10 mouse cellular contexts compared by ENCODE assay signal in genomic region chr4:141073661-141074060, GRCm38 (mm10). TPM values are rescaled to one million over a fixed set of nuclear protein-coding genes. Genes with fewer than 3 reads are reported as not detected.
DNase-seq lines count a peak whose midpoint lies in the region; ATAC-seq lines count a peak whose summit lies in the region.
"Had no signal": no experiment of that assay in that cellular context is flagged by ENCODE, and none has a peak within 500 bp of the region (broad histone marks: within the 10 kb centered on the region; RNA-seq: fewer than 3 reads in every experiment).

No protein-coding gene starts in this region.

- H3K36me3 ChIP-seq in heart, embryonic 16.5 days (ENCODE audit: control insufficient read depth, insufficient read depth), result peaks cover 16% of the 10 kb centered on the region
- H3K36me3 ChIP-seq in intestine, embryonic 16.5 days (ENCODE audit: control insufficient read depth, insufficient read depth, low read length), result peaks cover 17% of the 10 kb centered on the region

- peak; percentile 21 for ATAC-seq in frontal cortex, adult (ENCODE audit: low TSS enrichment)
- peak; percentile 67 for ATAC-seq in heart, embryonic 16.5 days (replicated peaks; ENCODE audit: extremely low read depth, insufficient read depth, low FRiP score)
- no peak for ATAC-seq in intestine, embryonic 16.5 days

- peak overlapping the region; percentile 79 for H3K27ac ChIP-seq in heart, embryonic 16.5 days (ENCODE audit: low read length)
- H3K27ac ChIP-seq in intestine, embryonic 16.5 days (ENCODE audit: low read length), result no peak overlapping the region
- H3K27ac ChIP-seq: embryonic facial prominence, embryonic 12.5 days had no signal

- peaks cover 32% of the 10 kb centered on the region for H3K4me1 ChIP-seq in heart, embryonic 16.5 days (ENCODE audit: control insufficient read depth, insufficient read depth, low read length)
- peaks cover 11% of the 10 kb centered on the region for H3K4me1 ChIP-seq in intestine, embryonic 16.5 days (ENCODE audit: control insufficient read depth, insufficient read depth, low read length)

- no peak overlapping the region; the same call in 1 of the 2 replicates for H3K4me3 ChIP-seq in heart, embryonic 16.5 days (ENCODE audit: low read length)
- H3K4me3 ChIP-seq in intestine, embryonic 16.5 days (ENCODE audit: low read length), result no peak overlapping the region
- H3K4me3 ChIP-seq: embryonic facial prominence, embryonic 12.5 days had no signal

- DNase-seq in frontal cortex, postnatal 10 days (ENCODE audit: low spot score in 2 of 2), result no peak
- DNase-seq in cerebellum, postnatal 14 days, result peak; percentile 49 to 58
- peak; percentile 86 for DNase-seq in lung, postnatal 36 days
- DNase-seq in embryo, embryonic 10.5 days (ENCODE audit: low spot score), result no peak
- no peak for DNase-seq in thymus, postnatal 36 days

- no peaks in the 10 kb centered on the region for H3K27me3 ChIP-seq in heart, embryonic 16.5 days (ENCODE audit: control insufficient read depth, insufficient read depth, low read length)
- no peaks in the 10 kb centered on the region for H3K27me3 ChIP-seq in intestine, embryonic 16.5 days (replicated peaks; ENCODE audit: control insufficient read depth, insufficient read depth, low read length)
- H3K27me3 ChIP-seq: embryonic facial prominence, embryonic 12.5 days had no signal

- no peaks in the 10 kb centered on the region for H3K9me3 ChIP-seq in heart, embryonic 16.5 days (replicated peaks; ENCODE audit: control insufficient read depth, low read length)
- H3K9me3 ChIP-seq in intestine, embryonic 16.5 days (ENCODE audit: control insufficient read depth, low read length), result no peaks in the 10 kb centered on the region
- H3K9me3 ChIP-seq: embryonic facial prominence, embryonic 12.5 days had no signal

- H3K9ac ChIP-seq in heart, embryonic 16.5 days (ENCODE audit: low read length), result 0 out of 2 replicates have a peak overlapping the region, but pooled peaks have one; percentile 13
- H3K9ac ChIP-seq in intestine, embryonic 16.5 days (ENCODE audit: low read depth, low read length), result no peak overlapping the region
- H3K9ac ChIP-seq: embryonic facial prominence, embryonic 12.5 days had no signal

- H3K4me2 ChIP-seq in heart, embryonic 16.5 days (ENCODE audit: low read depth, low read length), result peak overlapping the region; percentile 0
- H3K4me2 ChIP-seq in intestine, embryonic 16.5 days (ENCODE audit: low read depth, low read length), result no peak overlapping the region
- H3K4me2 ChIP-seq: embryonic facial prominence, embryonic 12.5 days had no signal

- 34% methylated on average over 9 of the region's 9 CpGs for WGBS in heart, embryonic 16.5 days
- 84% methylated on average over 9 of the region's 9 CpGs for WGBS in intestine, embryonic 16.5 days

RNA-seq across cellular contexts. Expression of gene Necap2, which starts 4.5 kb away (rescaled TPM):
- 49.8 and 50.1 TPM in 2 replicates for polyA plus RNA-seq in heart, embryonic 16.5 days (2015; fragmentation: Nextera tagmentation; extraction: Ambion mirVana)
- polyA plus RNA-seq in intestine, embryonic 16.5 days (2015; fragmentation: Nextera tagmentation; extraction: Ambion mirVana), result 79.6 and 82.0 TPM in 2 replicates

RNA-seq across cellular contexts. Expression of gene Crocc, which starts 13.3 kb away (rescaled TPM):
- polyA plus RNA-seq in heart, embryonic 16.5 days (2015; fragmentation: Nextera tagmentation; extraction: Ambion mirVana), result 3.0 and 4.2 TPM in 2 replicates
- polyA plus RNA-seq in intestine, embryonic 16.5 days (2015; fragmentation: Nextera tagmentation; extraction: Ambion mirVana), result 2.2 and 3.5 TPM in 2 replicates

RNA-seq across cellular contexts. Expression of gene Spata21, which starts 14.5 kb away (rescaled TPM):
- 0.08 TPM in 1 of 2 replicates, not detected in the other for polyA plus RNA-seq in heart, embryonic 16.5 days (2015; fragmentation: Nextera tagmentation; extraction: Ambion mirVana)
- 0.22 TPM in 1 of 2 replicates, not detected in the other for polyA plus RNA-seq in intestine, embryonic 16.5 days (2015; fragmentation: Nextera tagmentation; extraction: Ambion mirVana)
- polyA plus RNA-seq: spleen, adult 2 months had no signal

Comparison
In these comparisons a context has a peak if more than half of its experiments do, and no peak if none do; other contexts are left out.
1. DNase-seq: peak in cerebellum, postnatal 14 days (2 of 2) and lung, postnatal 36 days (single experiment); none in frontal cortex, postnatal 10 days (0 of 2), embryo, embryonic 10.5 days (single experiment) and thymus, postnatal 36 days (0 of 2).